Mouse (Mus musculus): Measurements from ENCODE around the gene Mast4.
A peak's percentile ranks its signal among the peaks of the same experiment; 100 is the strongest.

Gene Mast4

GRCm38 (mm10) chr13:102915341-102915740, 419.0 kb downstream of the Mast4 start:
- no peak for DNase-seq (ENCODE audit: low spot score)

DNA sequence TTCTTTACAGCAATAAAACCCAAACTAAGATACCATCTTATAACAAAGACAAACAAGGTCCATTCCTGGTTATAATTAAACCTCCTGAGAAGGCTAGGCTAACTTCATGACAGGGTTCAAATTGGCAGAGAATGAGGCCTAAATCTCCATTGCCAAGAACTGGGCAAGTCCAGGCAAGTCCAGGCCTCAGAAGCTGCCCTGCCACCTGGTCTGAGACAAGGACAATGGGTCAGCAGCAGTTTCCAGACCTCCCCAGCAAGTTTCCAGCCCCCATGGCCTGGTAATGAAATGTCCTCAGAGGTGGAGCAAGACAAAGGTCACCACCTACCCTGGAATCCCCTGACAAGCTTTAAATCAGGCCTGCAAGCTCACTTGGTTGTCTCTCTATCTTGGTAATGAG, 419.5 kb downstream of the Mast4 start:
- no peak for DNase-seq (ENCODE audit: low spot score)

- DNase-seq (ENCODE audit: low spot score) = no peak
Observed at GRCm38 (mm10) chr13:102913919-102914318, 420.4 kb downstream of the Mast4 start.

- no peak for DNase-seq (ENCODE audit: low spot score)
Observed at GRCm38 (mm10) chr13:102912867-102913266, 421.4 kb downstream of the Mast4 start.

GRCm38 (mm10) chr13:102909654-102910418, 424.5 kb downstream of the Mast4 start:
- DNase-seq (ENCODE audit: low spot score) = no peak

DNA sequence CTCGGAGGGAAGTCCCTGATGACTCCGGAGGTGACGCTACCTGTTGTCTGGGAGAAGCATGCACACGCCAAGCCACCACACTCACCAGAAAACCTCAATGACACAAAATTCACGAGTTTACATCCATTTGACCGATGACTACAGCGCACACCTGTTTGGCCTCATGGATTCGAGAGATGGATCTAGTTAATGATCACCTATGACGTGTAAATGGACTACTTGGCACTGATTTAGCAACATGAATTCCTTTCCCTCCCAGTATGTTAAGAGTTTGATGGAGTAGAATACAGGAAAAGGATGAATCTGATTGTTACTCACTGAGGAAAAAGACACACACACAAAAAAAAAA, 427.7 kb downstream of the Mast4 start:
- no peak for DNase-seq (ENCODE audit: low spot score)

GRCm38 (mm10) chr13:102906004-102906660, 428.2 kb downstream of the Mast4 start:
- peak; percentile 70 for DNase-seq (ENCODE audit: low spot score)

- DNase-seq (ENCODE audit: low spot score) = no peak
Observed at GRCm38 (mm10) chr13:102905361-102905950, 428.8 kb downstream of the Mast4 start.

DNA sequence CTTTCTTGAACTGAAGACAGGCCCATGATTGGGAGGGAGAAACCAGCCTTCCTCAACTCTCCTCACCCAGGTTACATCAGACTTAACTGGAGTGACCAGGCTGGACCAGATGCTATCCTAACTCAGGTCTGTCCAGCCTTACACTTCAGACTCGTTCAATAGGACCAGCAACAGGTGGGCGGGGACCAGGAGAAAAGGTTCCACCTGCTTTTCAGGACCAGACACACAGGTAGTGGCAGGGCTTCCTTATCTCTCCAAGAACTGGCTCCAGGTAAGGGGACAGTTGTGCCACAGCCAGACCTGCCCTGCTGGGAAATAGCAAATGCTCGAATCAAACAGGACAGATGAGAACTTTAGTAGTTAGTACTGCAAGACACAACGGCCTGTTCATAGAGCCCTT, 430.6 kb downstream of the Mast4 start:
- no peak for DNase-seq (ENCODE audit: low spot score)

DNA sequence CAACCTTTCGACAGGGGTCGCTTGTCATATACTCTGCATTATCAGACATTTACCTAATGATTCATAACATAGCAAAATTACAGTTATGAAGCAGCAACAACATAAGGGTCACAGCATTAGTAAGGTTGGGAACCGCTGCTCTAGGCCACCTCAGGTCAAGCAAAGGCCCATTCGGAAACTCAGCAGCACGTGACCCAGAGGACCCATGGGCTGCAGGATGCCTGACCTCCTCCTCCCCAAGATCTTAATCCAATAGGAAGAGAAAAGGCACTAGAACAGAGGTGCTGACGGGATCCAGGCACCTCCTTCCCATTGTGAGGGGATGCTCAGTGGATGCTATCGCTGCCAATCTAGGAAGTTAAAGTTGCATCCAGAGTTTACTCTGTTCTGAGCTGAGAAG, 432.2 kb downstream of the Mast4 start:
- DNase-seq (ENCODE audit: low spot score) = no peak

DNA sequence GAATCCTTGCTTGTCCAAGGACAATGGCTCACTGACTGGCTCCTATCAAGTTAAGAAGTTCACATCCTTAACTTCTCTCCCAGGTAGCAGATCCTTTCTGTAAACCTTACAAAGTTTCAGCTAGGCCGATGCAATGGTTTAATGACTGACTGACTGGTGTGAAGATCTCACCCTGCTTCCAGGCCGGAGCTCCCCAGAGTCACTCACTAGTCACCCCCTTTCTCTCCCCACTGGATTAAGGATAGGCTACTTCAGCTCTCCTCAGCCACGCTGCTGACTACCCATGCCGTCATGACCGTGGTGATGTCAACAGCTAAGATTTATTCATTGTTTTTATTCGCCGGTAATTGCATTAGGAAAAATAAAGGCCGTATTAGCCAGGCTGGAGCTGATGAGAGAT, 433.8 kb downstream of the Mast4 start:
- DNase-seq (ENCODE audit: low spot score) = no peak

- DNase-seq (ENCODE audit: low spot score) = no peak
Observed at GRCm38 (mm10) chr13:102900083-102900420, 434.2 kb downstream of the Mast4 start.

DNA sequence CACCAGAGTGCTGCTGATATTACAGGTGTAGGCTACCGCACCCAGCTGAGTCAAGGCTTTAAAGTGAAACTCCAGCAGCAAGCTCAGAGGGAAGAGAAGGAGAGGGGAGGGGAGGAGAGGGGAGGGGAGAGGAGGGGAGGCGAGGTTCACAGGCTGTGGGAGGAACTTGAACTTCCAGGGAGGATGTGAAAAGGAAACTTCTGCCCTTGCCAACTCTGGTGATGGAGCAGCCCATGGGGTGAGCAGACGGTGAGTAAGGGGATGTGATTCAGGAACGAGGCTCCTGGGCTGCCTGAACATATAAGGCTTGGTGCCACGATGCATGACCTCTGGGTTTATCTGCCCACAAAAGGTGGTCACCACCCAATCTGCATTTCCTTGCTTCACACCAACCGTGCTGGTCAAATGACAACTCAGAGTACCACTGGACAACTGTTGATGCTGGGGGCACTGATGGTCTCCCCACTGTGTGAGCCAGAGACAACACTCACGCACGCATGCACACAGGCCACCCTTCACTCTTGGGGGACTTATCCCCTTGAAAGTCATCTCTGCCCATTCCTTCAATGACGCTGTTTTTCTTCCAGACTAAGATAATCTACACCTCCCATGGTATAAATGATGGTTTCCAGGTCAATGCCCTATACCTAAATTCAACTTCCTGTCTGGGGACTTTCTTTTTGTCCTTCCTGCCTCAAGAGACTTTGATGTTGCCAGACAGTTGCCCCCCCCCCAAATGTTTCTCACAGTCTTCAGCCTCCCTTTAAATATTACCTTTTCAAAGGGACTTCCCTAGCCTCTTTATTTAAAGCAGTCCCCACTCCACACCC, 434.8 kb downstream of the Mast4 start:
- no peak for DNase-seq (ENCODE audit: low spot score)

- peak; percentile 57 for DNase-seq (ENCODE audit: low spot score)
Observed at GRCm38 (mm10) chr13:102898374-102899131, 435.7 kb downstream of the Mast4 start.

GRCm38 (mm10) chr13:102896322-102896721, 438.0 kb downstream of the Mast4 start:
- DNase-seq (ENCODE audit: low spot score) = no peak

GRCm38 (mm10) chr13:102895894-102896293, 438.4 kb downstream of the Mast4 start:
- no peak for DNase-seq (ENCODE audit: low spot score)

DNA sequence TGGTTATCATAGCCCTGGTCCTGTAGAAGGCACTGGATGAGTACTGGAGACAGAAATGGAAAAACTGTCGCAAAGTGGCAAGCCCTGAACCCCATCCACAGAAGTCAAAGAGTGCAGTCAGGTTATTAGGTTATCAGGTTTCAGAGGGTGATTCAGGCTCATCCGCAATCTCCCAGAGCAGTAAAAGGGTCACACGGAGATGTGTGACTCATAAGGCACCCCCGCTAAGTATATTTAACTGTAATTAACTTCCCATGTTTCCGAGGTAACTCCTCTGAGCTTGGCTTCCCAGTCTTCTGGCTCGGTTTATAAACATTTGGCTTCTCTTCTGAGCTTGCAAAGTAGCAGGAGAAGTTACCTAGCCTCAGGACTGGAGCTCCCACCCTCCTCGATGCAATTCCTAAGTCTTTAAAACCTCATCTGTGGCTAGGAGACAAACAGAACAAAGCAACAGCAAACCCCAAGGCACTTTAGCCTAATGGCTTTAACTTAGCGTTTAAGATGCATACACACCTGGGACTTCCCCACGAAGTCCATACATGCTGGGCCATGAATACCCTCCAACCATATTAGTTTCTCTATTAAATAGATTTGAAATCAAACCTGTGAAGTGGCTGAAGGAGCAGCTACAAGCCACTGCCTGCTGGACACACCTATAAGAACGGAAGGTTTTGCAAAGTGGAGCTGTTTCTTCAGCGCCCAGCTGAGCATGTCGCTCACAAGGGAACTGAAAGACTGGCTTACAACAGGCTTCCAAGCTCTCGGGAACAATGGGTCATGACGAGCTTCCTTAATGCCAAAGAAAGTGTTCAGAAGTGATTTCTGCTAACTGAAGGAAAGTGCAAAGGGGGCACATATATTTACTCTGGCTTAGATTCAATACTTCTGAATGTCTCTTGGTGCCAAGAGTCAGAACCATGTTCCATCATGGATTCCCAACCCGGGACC, 439.7 kb downstream of the Mast4 start:
- no peak for DNase-seq (ENCODE audit: low spot score)

- no peak for DNase-seq (ENCODE audit: low spot score)
Observed at GRCm38 (mm10) chr13:102892783-102893182, 441.5 kb downstream of the Mast4 start.

- no peak for DNase-seq (ENCODE audit: low spot score)
Observed at GRCm38 (mm10) chr13:102889989-102890388, 444.3 kb downstream of the Mast4 start.

GRCm38 (mm10) chr13:102889537-102889936, 444.8 kb downstream of the Mast4 start:
- no peak for DNase-seq (ENCODE audit: low spot score)

Measured in ovary, adult 18-20 months (tissue).